8 mouse cellular contexts compared by ENCODE assay signal in the genomic region with DNA sequence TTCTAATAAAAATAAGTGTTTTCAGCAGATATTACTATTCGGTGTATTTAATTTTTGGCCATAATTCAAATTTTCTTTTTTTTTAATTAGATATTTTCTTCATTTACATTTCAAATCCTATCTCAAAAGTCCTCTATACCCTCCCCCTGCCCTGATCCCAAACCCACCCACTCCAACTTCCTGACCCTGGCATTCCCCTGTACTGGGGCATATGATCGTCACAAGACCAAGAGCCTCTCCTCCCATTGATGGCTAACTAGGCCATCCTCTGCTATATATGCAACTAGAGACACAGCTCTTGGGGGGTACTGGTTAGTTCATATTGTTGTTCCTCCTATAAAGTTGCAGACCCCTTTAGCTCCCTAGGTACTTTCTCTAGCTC. TPM values are rescaled to one million over a fixed set of nuclear protein-coding genes. Genes with fewer than 3 reads are reported as not detected.
A peak's percentile ranks its signal among the peaks of the same experiment; 100 is the strongest.
DNase-seq lines count a peak whose midpoint lies in the region; ATAC-seq lines count a peak whose summit lies in the region.
"Not testable (repeated sequence)": the region's sequence is repeated elsewhere in the genome, so short reads cannot be mapped to it uniquely, and the experiment has no call there.
"Had no signal": no experiment of that assay in that cellular context is flagged by ENCODE, and none has a peak within 500 bp of the region (broad histone marks: within the 10 kb centered on the region; RNA-seq: fewer than 3 reads in every experiment).

No protein-coding gene starts in this region.

- not testable (repeated sequence) for H3K4me2 ChIP-seq in forebrain, embryonic 11.5 days (ENCODE audit: low read depth, low read length, severe bottlenecking); hindbrain, embryonic 11.5 days (replicated peaks; ENCODE audit: low read depth, low read length); midbrain, embryonic 11.5 days; midbrain, embryonic 12.5 days (replicated peaks)

- 46% methylated on average over 2 of the region's 2 CpGs for WGBS in forebrain, embryonic 11.5 days
- 66% methylated on average over 2 of the region's 2 CpGs for WGBS in hindbrain, embryonic 11.5 days
- 58% methylated on average over 2 of the region's 2 CpGs for WGBS in midbrain, embryonic 10.5 days
- WGBS in midbrain, embryonic 11.5 days, result 47% methylated on average over 2 of the region's 2 CpGs
- 40% methylated on average over 2 of the region's 2 CpGs for WGBS in midbrain, embryonic 12.5 days

- not testable (repeated sequence) for H3K27ac ChIP-seq in forebrain, embryonic 11.5 days (ENCODE audit: low read depth, low read length); hindbrain, embryonic 11.5 days (ENCODE audit: low read depth, low read length); midbrain, embryonic 11.5 days (ENCODE audit: low read depth, low read length); midbrain, embryonic 12.5 days (replicated peaks)
- 0 out of 2 replicates have a peak overlapping the region, but pooled peaks have one; percentile 23 for H3K27ac ChIP-seq in midbrain, embryonic 10.5 days (replicated peaks)

- peak; percentile 55 for ATAC-seq in forebrain, embryonic 11.5 days (replicated peaks; ENCODE audit: low FRiP score)
- ATAC-seq in hindbrain, embryonic 11.5 days (ENCODE audit: low FRiP score), result peak; percentile 69
- ATAC-seq in midbrain, embryonic 11.5 days (ENCODE audit: low FRiP score), result peak; percentile 83
- ATAC-seq in midbrain, embryonic 12.5 days (ENCODE audit: low FRiP score, low read depth), result peak; percentile 76

- not testable (repeated sequence) for H3K9ac ChIP-seq in forebrain, embryonic 11.5 days (ENCODE audit: low read length); hindbrain, embryonic 11.5 days (ENCODE audit: low read depth, low read length); midbrain, embryonic 11.5 days (ENCODE audit: low read length); midbrain, embryonic 12.5 days (replicated peaks)

- H3K9me3 ChIP-seq in forebrain, embryonic 11.5 days (ENCODE audit: control insufficient read depth, low read length); hindbrain, embryonic 11.5 days (ENCODE audit: control insufficient read depth, low read length); midbrain, embryonic 10.5 days (replicated peaks); midbrain, embryonic 11.5 days (ENCODE audit: control insufficient read depth, low read length); midbrain, embryonic 12.5 days: not testable (repeated sequence)

- not testable (repeated sequence) for H3K27me3 ChIP-seq in forebrain, embryonic 11.5 days (ENCODE audit: control insufficient read depth, insufficient read depth, low read length); hindbrain, embryonic 11.5 days (ENCODE audit: control insufficient read depth, insufficient read depth, low read length); midbrain, embryonic 10.5 days (ENCODE audit: low read depth, poor library complexity, severe bottlenecking); midbrain, embryonic 11.5 days (ENCODE audit: control insufficient read depth, insufficient read depth, low read length); midbrain, embryonic 12.5 days

- not testable (repeated sequence) for DNase-seq in forebrain, embryonic 11.5 days (ENCODE audit: low spot score); hindbrain, embryonic 11.5 days (ENCODE audit: low spot score); midbrain, embryonic 10.5 days (ENCODE audit: low spot score); midbrain, embryonic 11.5 days (ENCODE audit: low spot score, missing footprints)

- not testable (repeated sequence) for H3K36me3 ChIP-seq in forebrain, embryonic 11.5 days (ENCODE audit: control insufficient read depth, insufficient read depth, low read length); hindbrain, embryonic 11.5 days (ENCODE audit: control insufficient read depth, insufficient read depth, low read length); midbrain, embryonic 10.5 days; midbrain, embryonic 11.5 days (ENCODE audit: control insufficient read depth, insufficient read depth, low read length); midbrain, embryonic 12.5 days

- not testable (repeated sequence) for H3K4me1 ChIP-seq in forebrain, embryonic 11.5 days (replicated peaks; ENCODE audit: control insufficient read depth, insufficient read depth, low read length); hindbrain, embryonic 11.5 days (replicated peaks; ENCODE audit: control insufficient read depth, insufficient read depth, low read length); midbrain, embryonic 11.5 days (ENCODE audit: control insufficient read depth, insufficient read depth, low read length); midbrain, embryonic 12.5 days
- peaks cover 11% of the 10 kb centered on the region for H3K4me1 ChIP-seq in midbrain, embryonic 10.5 days

- H3K4me3 ChIP-seq in forebrain, embryonic 11.5 days (ENCODE audit: low read depth, low read length); hindbrain, embryonic 11.5 days (ENCODE audit: low read depth, low read length); midbrain, embryonic 10.5 days; midbrain, embryonic 11.5 days (ENCODE audit: low read depth, low read length); midbrain, embryonic 12.5 days: not testable (repeated sequence)

RNA-seq across cellular contexts. Expression of a gene that starts 11.0 kb away (rescaled TPM):
- not detected in 2 replicates for polyA plus RNA-seq in forebrain, embryonic 11.5 days (2014; fragmentation: Nextera tagmentation; extraction: Ambion mirVana)
- not detected in 2 replicates for polyA plus RNA-seq in hindbrain, embryonic 11.5 days (2014; fragmentation: Nextera tagmentation; extraction: Ambion mirVana)
- not detected in 2 replicates for polyA plus RNA-seq in midbrain, embryonic 10.5 days (2016; fragmentation: Nextera tagmentation; extraction: Ambion mirVana)
- not detected in 2 replicates for polyA plus RNA-seq in midbrain, embryonic 11.5 days (2014; fragmentation: Nextera tagmentation; extraction: Ambion mirVana)
- polyA plus RNA-seq in midbrain, embryonic 12.5 days (2016; fragmentation: Nextera tagmentation; extraction: Ambion mirVana), result not detected in 2 replicates
- polyA plus RNA-seq: activated CD4-positive, CD25-positive, alpha-beta regulatory T cell, adult 4 months; CD4-positive, CD25-positive, alpha-beta regulatory T cell, adult 4 months; G1E had no signal
